Mouse (Mus musculus): ENCODE measurements around the gene Dtx4.

- TF ChIP-seq POLR2A (IDR thresholded peaks at IDR 0.05; ENCODE audit: borderline replicate concordance, extremely low read depth, insufficient read depth, insufficient read length, poor library complexity, severe bottlenecking) = no peak
- no peak for TF ChIP-seq CTCF (IDR thresholded peaks at IDR 0.05; ENCODE audit: borderline replicate concordance, extremely low read depth, insufficient read depth, insufficient read length)
These were observed 7.1 kb downstream of the Dtx4 start for GRCm38 (mm10) chr19:12494187-12494458.
